Mouse (Mus musculus) embryonic fibroblast, embryonic 13.5 days (primary cell): ENCODE results near the gene Rtl8c. TPM values are rescaled to one million over a fixed set of nuclear protein-coding genes. Genes with fewer than 3 reads are reported as not detected.
"Not testable (repeated sequence)": the region's sequence is repeated elsewhere in the genome, so short reads cannot be mapped to it uniquely, and the experiment has no call there.

ENCODE experiments used
- H3K27ac ChIP-seq: 2 replicates; pipeline ENCODE4 v1.5.1; 2012; ENCODE audit warnings: low read length, control low read depth, inconsistent platforms; ENCODE audit not compliant: insufficient read depth
- H3K4me1 ChIP-seq: 2 replicates; pipeline ENCODE4 v1.6.1; 2011; ENCODE audit warnings: low read length; ENCODE audit not compliant: control insufficient read depth, insufficient read depth
- H3K4me3 ChIP-seq: 2 replicates; pipeline ENCODE4 v1.5.1; 2011; ENCODE audit warnings: mild to moderate bottlenecking, control low read depth, low read length; ENCODE audit not compliant: insufficient read depth
- CTCF ChIP-seq: IDR thresholded peaks from 2 replicates; pipeline ENCODE4 v1.5.1; 2011; ENCODE audit warnings: mild to moderate bottlenecking, control low read depth, low read length, moderate library complexity, borderline replicate concordance; ENCODE audit not compliant: insufficient read depth
- POLR2A ChIP-seq: IDR thresholded peaks from 2 replicates; pipeline ENCODE4 v1.6.1; 2011; ENCODE audit warnings: low read depth, mild to moderate bottlenecking, control low read depth, low read length, moderate library complexity
- polyA plus RNA-seq: library from polyadenylated mRNA; stranded (reverse); fragments of >200 nt; gene quantifications from 2 replicates; pipeline ENCODE4 v1.2.4, GENCODE M21; 2011; ENCODE audit warnings: low read depth; ENCODE audit not compliant: missing spikeins, insufficient read length

The Rtl8c gene
- 14.5 and 15.6 TPM in 2 replicates for polyA plus RNA-seq

- H3K4me1 ChIP-seq = no peaks in the 10 kb centered on the region
- H3K4me3 ChIP-seq = peak within 1 kb of the TSS; percentile 58
- TF ChIP-seq CTCF (no peak), POLR2A (peak; percentile 70)
- no peak within 1 kb of the TSS for H3K27ac ChIP-seq
Measured at GRCm38 (mm10) chrX:53607242-53608121, at the start of gene Rtl8c. TSS of gene Rtl8c (plus strand) at chrX:53608032.

GRCm38 (mm10) chrX:53579311-53579710, 28.5 kb upstream of the Rtl8c start:
- H3K27ac ChIP-seq = no peak overlapping the region
- no peaks in the 10 kb centered on the region for H3K4me1 ChIP-seq
- TF ChIP-seq POLR2A = no peak

GRCm38 (mm10) chrX:53581407-53581806, 26.4 kb upstream of the Rtl8c start:
- not testable (repeated sequence) for H3K4me3 ChIP-seq, H3K27ac ChIP-seq, H3K4me1 ChIP-seq

More at GRCm38 (mm10) chrX:53579311-53579710, 28.5 kb upstream of the Rtl8c start:
- no peak overlapping the region for H3K4me3 ChIP-seq

- H3K27ac ChIP-seq, H3K4me1 ChIP-seq, H3K4me3 ChIP-seq: not testable (repeated sequence)
Measured at GRCm38 (mm10) chrX:53583404-53583803, 24.4 kb upstream of the Rtl8c start.

- not testable (repeated sequence) for H3K4me1 ChIP-seq, H3K27ac ChIP-seq, H3K4me3 ChIP-seq
Measured at GRCm38 (mm10) chrX:53599993-53600392, 7.8 kb upstream of the Rtl8c start.

GRCm38 (mm10) chrX:53606176-53606575, 1.7 kb upstream of the Rtl8c start:
- H3K27ac ChIP-seq, H3K4me3 ChIP-seq, H3K4me1 ChIP-seq: not testable (repeated sequence)

GRCm38 (mm10) chrX:53608122-53608813, 436 bp downstream of the Rtl8c start:
- Histone ChIP-seq H3K4me3 (peak overlapping the region; percentile 58), H3K27ac (no peak overlapping the region)

GRCm38 (mm10) chrX:53608879-53609278, 1.0 kb downstream of the Rtl8c start, which contains the start of gene Gm14597:
TSS of gene Gm14597 (minus strand) at chrX:53608979.
- H3K4me3 ChIP-seq = peak within 1 kb of the TSS; percentile 58
- not testable (repeated sequence) for H3K27ac ChIP-seq, H3K4me1 ChIP-seq

More at GRCm38 (mm10) chrX:53608122-53608813, 436 bp downstream of the Rtl8c start:
- TF ChIP-seq CTCF = no peak
- no peak for TF ChIP-seq POLR2A
- no peaks in the 10 kb centered on the region for H3K4me1 ChIP-seq

GRCm38 (mm10) chrX:53610571-53610970, 2.7 kb downstream of the Rtl8c start:
- TF ChIP-seq CTCF (no peak), POLR2A (no peak)
- H3K4me3 ChIP-seq = no peak overlapping the region
- no peaks in the 10 kb centered on the region for H3K4me1 ChIP-seq
- H3K27ac ChIP-seq = no peak overlapping the region

GRCm38 (mm10) chrX:53611395-53611794, 3.6 kb downstream of the Rtl8c start:
- not testable (repeated sequence) for H3K27ac ChIP-seq, H3K4me3 ChIP-seq, H3K4me1 ChIP-seq

GRCm38 (mm10) chrX:53638107-53638506, 30.3 kb downstream of the Rtl8c start:
- not testable (repeated sequence) for H3K4me3 ChIP-seq, H3K27ac ChIP-seq, H3K4me1 ChIP-seq

GRCm38 (mm10) chrX:53642604-53642979, 34.8 kb downstream of the Rtl8c start:
- not testable (repeated sequence) for H3K4me3 ChIP-seq

More at GRCm38 (mm10) chrX:53642604-53642979, 34.8 kb downstream of the Rtl8c start:
- H3K4me1 ChIP-seq, H3K27ac ChIP-seq: not testable (repeated sequence)
